Mouse (Mus musculus) ES-Bruce4 (cell line): Measurements from ENCODE around the gene Itfg1. TPM values are rescaled to one million over a fixed set of nuclear protein-coding genes. Genes with fewer than 3 reads are reported as not detected.

Experiments used
- H3K27ac ChIP-seq: 2 replicates; pipeline ENCODE4 v1.5.1; 2012; ENCODE audit warnings: low read length, inconsistent platforms; ENCODE audit not compliant: insufficient read depth
- H3K27me3 ChIP-seq: 2 replicates; pipeline ENCODE4 v1.6.1; 2012; ENCODE audit warnings: mild to moderate bottlenecking, low read length, inconsistent platforms; ENCODE audit not compliant: control insufficient read depth, poor library complexity, insufficient read depth, severe bottlenecking
- H3K36me3 ChIP-seq: 2 replicates; pipeline ENCODE4 v1.6.1; 2012; ENCODE audit warnings: inconsistent platforms, mild to moderate bottlenecking, low read length, moderate library complexity; ENCODE audit not compliant: control insufficient read depth, poor library complexity, insufficient read depth, severe bottlenecking
- H3K4me1 ChIP-seq: one replicate; pipeline ENCODE4 v1.8.1; 2011; ENCODE audit warnings: low read length; ENCODE audit not compliant: control insufficient read depth, insufficient read depth
- H3K4me3 ChIP-seq: 2 replicates; pipeline ENCODE4 v1.5.1; 2011; ENCODE audit warnings: low read depth, mild to moderate bottlenecking, low read length
- H3K9ac ChIP-seq: 2 replicates; pipeline ENCODE4 v1.6.1; 2012; ENCODE audit warnings: low read depth, mild to moderate bottlenecking, inconsistent platforms; ENCODE audit not compliant: poor library complexity, severe bottlenecking
- H3K9me3 ChIP-seq: replicated peaks from 2 replicates; pipeline ENCODE4 v1.6.1; 2012; ENCODE audit warnings: mild to moderate bottlenecking, low read length, inconsistent platforms; ENCODE audit not compliant: control insufficient read depth, poor library complexity, insufficient read depth, severe bottlenecking
- CTCF ChIP-seq: IDR thresholded peaks from one replicate; pipeline ENCODE4 v1.8.1; 2011; ENCODE audit warnings: low read depth, low read length
- EP300 ChIP-seq: IDR thresholded peaks from 2 replicates; pipeline ENCODE4 v1.6.1; 2011; ENCODE audit warnings: low read depth, low read length; ENCODE audit not compliant: insufficient read depth
- POLR2A ChIP-seq: IDR thresholded peaks from one replicate; pipeline ENCODE4 v1.8.1; 2011; ENCODE audit warnings: low read length; ENCODE audit not compliant: insufficient read depth
- polyA plus RNA-seq: library from polyadenylated mRNA; stranded (reverse); fragments of >200 nt; gene quantifications from 2 replicates; pipeline ENCODE4 v1.2.4, GENCODE M21; 2011; ENCODE audit warnings: low read depth; ENCODE audit not compliant: missing spikeins, insufficient read depth, insufficient read length

The Itfg1 gene
- polyA plus RNA-seq, 1 experiment: 42.8 TPM

DNA sequence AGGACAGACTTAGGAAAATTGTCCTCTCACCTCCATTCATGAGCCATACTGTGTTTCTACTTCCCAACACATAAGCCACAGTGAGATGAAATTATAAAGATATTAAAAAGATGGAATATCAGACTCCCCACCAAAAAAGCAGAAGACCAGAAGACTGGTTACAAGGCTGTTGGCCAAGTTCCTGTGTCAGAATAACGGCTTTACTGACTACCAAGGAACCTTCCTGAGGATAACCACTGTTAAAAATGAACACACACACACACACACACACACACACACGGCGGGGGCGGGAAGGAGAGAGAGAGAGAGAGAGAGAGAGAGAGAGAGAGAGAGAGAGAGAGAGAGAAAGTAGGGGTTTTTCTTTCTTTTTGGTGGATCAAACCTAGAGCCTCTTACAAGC, 52.8 kb downstream of the Itfg1 start:
- no peaks in the 10 kb centered on the region for H3K36me3 ChIP-seq
- H3K4me1 ChIP-seq: no peaks in the 10 kb centered on the region
- no peak overlapping the region for H3K9ac ChIP-seq
- TF ChIP-seq CTCF (no peak), POLR2A (no peak), EP300 (no peak)
- no peak overlapping the region for H3K27ac ChIP-seq
- H3K27me3 ChIP-seq: no peaks in the 10 kb centered on the region
- H3K9me3 ChIP-seq: 0 out of 2 replicates have a peak, but pooled peaks cover 3% of the 10 kb centered on the region
- H3K4me3 ChIP-seq: no peak overlapping the region

DNA sequence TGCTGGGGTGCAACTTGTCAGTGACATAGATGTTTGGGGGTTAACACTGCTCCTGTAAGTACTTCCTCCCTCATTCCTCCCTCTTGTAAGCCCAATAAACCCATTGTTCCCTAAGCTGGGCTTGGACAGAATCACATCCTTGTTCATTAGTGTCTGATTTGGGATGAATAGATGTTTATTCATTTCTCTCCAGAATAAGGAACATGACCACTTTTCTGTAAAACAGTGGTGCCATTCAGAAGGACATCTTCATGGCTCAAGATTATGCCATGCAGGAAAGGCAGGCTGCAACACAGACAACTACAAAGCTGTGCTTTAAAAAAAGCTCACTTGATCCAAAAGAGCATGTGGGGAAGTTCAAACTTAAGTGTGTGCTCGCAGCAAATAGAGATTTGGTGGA, 55.2 kb downstream of the Itfg1 start:
- Histone ChIP-seq H3K9ac (no peak overlapping the region), H3K36me3 (no peaks in the 10 kb centered on the region), H3K4me3 (no peak overlapping the region), H3K27ac (no peak overlapping the region), H3K9me3 (0 out of 2 replicates have a peak, but pooled peaks cover 3% of the 10 kb centered on the region), H3K4me1 (no peaks in the 10 kb centered on the region), H3K27me3 (no peaks in the 10 kb centered on the region)
- no peak for TF ChIP-seq CTCF
- TF ChIP-seq EP300: no peak
- no peak for TF ChIP-seq POLR2A

DNA sequence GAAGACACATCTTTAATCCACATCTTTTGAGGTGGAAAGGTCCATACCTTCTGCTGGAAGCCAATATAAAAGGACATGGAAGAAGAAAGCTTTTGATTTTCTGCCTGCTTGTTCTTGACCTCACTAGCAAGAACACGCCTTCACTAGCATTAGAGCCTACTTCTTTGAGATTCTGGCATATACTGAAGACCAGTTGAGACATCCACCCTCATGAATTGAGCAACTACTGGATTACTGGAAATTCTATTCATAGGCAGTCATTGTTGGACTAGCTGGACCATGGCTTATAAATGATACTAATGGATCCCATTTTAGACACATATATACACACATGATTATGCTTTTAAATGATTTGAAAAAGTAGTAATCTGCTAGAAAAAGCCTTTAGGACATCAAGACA, 56.9 kb downstream of the Itfg1 start:
- H3K27me3 ChIP-seq: no peaks in the 10 kb centered on the region
- no peak overlapping the region for H3K9ac ChIP-seq
- 0 out of 2 replicates have a peak, but pooled peaks cover 3% of the 10 kb centered on the region for H3K9me3 ChIP-seq
- TF ChIP-seq EP300: no peak
- TF ChIP-seq POLR2A: no peak
- TF ChIP-seq CTCF: no peak
- no peak overlapping the region for H3K27ac ChIP-seq
- no peaks in the 10 kb centered on the region for H3K4me1 ChIP-seq
- H3K4me3 ChIP-seq: no peak overlapping the region
- no peaks in the 10 kb centered on the region for H3K36me3 ChIP-seq

DNA sequence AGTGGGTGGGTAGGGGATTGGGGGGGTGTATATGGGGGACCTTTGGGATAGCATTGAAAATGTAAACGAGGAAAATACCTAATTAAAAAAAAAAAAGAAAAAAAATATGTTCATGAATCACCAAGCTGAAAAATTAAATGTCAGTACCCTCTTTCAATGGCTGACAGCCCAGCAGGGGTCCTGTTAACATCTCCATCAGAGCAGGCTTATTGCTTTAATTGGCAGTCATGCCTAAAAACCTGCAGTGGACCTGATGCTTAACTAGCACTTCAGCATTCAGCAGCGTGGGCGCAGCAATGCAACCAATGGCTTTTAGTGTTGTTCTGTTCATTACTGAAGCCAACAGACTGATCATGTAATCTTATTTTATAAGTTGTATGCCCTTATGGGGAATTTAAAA, 60.6 kb downstream of the Itfg1 start:
- Histone ChIP-seq H3K27me3 (no peaks in the 10 kb centered on the region), H3K4me3 (no peak overlapping the region), H3K27ac (no peak overlapping the region), H3K4me1 (no peaks in the 10 kb centered on the region), H3K9ac (no peak overlapping the region), H3K36me3 (no peaks in the 10 kb centered on the region), H3K9me3 (no peaks in the 10 kb centered on the region)
- TF ChIP-seq CTCF: no peak
- TF ChIP-seq EP300: no peak

DNA sequence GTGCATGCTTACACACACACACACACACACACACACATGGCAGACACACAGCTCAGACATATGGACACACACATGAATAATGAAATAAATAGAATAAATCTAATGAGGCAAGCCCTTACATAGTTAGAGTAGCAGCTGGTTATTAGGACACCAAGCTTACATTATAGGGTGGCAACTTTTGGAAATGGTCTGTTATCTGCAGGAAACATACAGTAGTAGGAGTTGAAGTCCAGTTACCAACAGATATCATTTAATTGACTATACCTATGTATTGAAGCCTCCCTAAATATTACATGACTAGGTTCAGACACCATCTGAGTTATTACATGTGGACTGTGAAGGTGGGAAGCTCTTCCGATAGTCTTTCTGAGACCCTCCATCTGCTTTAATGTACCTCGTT, 95.7 kb downstream of the Itfg1 start:
- no peak for TF ChIP-seq CTCF
- no peak for TF ChIP-seq POLR2A
- no peaks in the 10 kb centered on the region for H3K36me3 ChIP-seq
- no peaks in the 10 kb centered on the region for H3K27me3 ChIP-seq
- H3K9ac ChIP-seq: no peak overlapping the region
- no peaks in the 10 kb centered on the region; the same call in 1 of the 2 replicates for H3K9me3 ChIP-seq
- H3K27ac ChIP-seq: no peak overlapping the region
- no peaks in the 10 kb centered on the region for H3K4me1 ChIP-seq
- H3K4me3 ChIP-seq: no peak overlapping the region

DNA sequence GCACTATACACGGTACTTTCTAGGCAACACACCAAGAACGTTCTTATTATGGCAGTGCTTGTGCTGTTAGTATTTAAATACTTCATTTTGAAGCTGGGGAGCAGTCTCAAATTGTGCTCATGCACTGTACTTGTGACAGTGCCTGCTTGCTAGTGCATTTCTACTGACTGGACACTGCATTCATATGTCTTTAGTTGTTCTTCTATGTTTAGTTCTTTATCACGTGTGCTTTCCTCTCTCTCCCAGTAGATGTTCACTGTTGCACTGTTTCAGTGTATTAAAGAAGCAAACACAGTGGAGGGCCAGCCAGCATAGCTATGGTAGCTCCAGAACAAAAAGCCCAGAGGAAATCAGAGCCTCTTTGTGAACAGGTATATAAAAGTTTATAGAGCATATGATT, 110.2 kb downstream of the Itfg1 start:
- H3K4me3 ChIP-seq: no peak overlapping the region
- TF ChIP-seq POLR2A (no peak), EP300 (no peak), CTCF (no peak)
- H3K9me3 ChIP-seq: no peaks in the 10 kb centered on the region
- H3K27me3 ChIP-seq: no peaks in the 10 kb centered on the region
- H3K36me3 ChIP-seq: no peaks in the 10 kb centered on the region; the same call in 1 of the 2 replicates
- H3K4me1 ChIP-seq: no peaks in the 10 kb centered on the region
- H3K27ac ChIP-seq: no peak overlapping the region
- H3K9ac ChIP-seq: no peak overlapping the region

DNA sequence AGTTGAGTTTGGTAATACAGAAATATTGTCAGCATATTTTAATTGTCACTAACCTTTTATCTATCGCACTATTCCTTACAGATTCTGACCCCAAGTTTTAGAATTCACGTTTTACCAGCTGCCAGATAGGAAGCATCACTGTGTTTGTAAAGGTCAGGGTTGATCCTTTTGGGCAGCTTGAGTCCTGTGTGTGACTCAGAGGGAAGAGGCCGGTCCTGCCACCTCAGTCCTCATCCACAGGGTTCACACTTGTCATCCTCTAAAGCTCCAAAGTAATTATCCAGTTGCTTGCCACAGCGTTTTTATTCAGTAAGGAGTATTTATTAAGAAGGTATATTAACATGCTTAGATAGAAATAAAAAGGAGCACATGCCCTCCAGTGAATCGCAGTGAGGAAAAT, 123.5 kb downstream of the Itfg1 start:
- Histone ChIP-seq H3K36me3 (no peaks in the 10 kb centered on the region; the same call in 1 of the 2 replicates), H3K9ac (no peak overlapping the region), H3K4me1 (no peaks in the 10 kb centered on the region), H3K4me3 (no peak overlapping the region), H3K27ac (no peak overlapping the region), H3K27me3 (no peaks in the 10 kb centered on the region), H3K9me3 (no peaks in the 10 kb centered on the region)
- no peak for TF ChIP-seq POLR2A
- TF ChIP-seq EP300: no peak
- no peak for TF ChIP-seq CTCF
